Mouse (Mus musculus) gonadal fat pad, adult 2 months (tissue): ENCODE data around the gene Tjap1. TPM values are rescaled to one million over a fixed set of nuclear protein-coding genes. Genes with fewer than 3 reads are reported as not detected.

Experiments
- DNase-seq: peaks from one replicate; pipeline ENCODE4 v3.0.0-alpha.2; 2012; ENCODE audit warnings: low read depth
- polyA plus RNA-seq: library from polyadenylated mRNA; depleted of rRNA; stranded (reverse); fragments of >200 nt; gene quantifications from 2 replicates; pipeline ENCODE4 v1.2.3, GENCODE M21; 2012; rRNA removed

The Tjap1 gene
- polyA plus RNA-seq: 28.1 and 29.4 TPM in 2 replicates

GRCm38 (mm10) chr17:46282483-46283123 lies at the start of gene Tjap1:
Tjap1 (minus strand) TSS chr17:46283026.
- no peak for DNase-seq

- no peak for DNase-seq
These were observed 45.9 kb upstream of the Tjap1 start for GRCm38 (mm10) chr17:46328723-46329122.

- DNase-seq: peak; percentile 75
These were observed 45.2 kb upstream of the Tjap1 start, which contains the start of gene Abcc10 for GRCm38 (mm10) chr17:46327906-46328534. Abcc10 (minus strand) TSS chr17:46328352.

GRCm38 (mm10) chr17:46327413-46327905 lies 44.6 kb upstream of the Tjap1 start:
- DNase-seq: no peak

- DNase-seq: no peak
These were observed 39.4 kb upstream of the Tjap1 start for GRCm38 (mm10) chr17:46322046-46322823.

GRCm38 (mm10) chr17:46320492-46320891 lies 37.7 kb upstream of the Tjap1 start:
- no peak for DNase-seq

GRCm38 (mm10) chr17:46315813-46316212 lies 33.0 kb upstream of the Tjap1 start:
- no peak for DNase-seq

- DNase-seq: no peak
These were observed 30.4 kb upstream of the Tjap1 start for GRCm38 (mm10) chr17:46313135-46313715.

- no peak for DNase-seq
These were observed 27.7 kb upstream of the Tjap1 start for GRCm38 (mm10) chr17:46310515-46310914.

GRCm38 (mm10) chr17:46309835-46310234 lies 27.0 kb upstream of the Tjap1 start:
- no peak for DNase-seq

GRCm38 (mm10) chr17:46306956-46307355 lies 24.1 kb upstream of the Tjap1 start:
- no peak for DNase-seq

GRCm38 (mm10) chr17:46304184-46304583 lies 21.4 kb upstream of the Tjap1 start:
- no peak for DNase-seq

GRCm38 (mm10) chr17:46301892-46302291 lies 19.1 kb upstream of the Tjap1 start:
- no peak for DNase-seq

- DNase-seq: no peak
These were observed 15.5 kb upstream of the Tjap1 start for GRCm38 (mm10) chr17:46298220-46298913.

- no peak for DNase-seq
These were observed 14.8 kb upstream of the Tjap1 start, which contains the start of gene Dlk2 for GRCm38 (mm10) chr17:46297364-46298219. Dlk2 (plus strand) TSS chr17:46297421.

GRCm38 (mm10) chr17:46297028-46297363 lies 14.2 kb upstream of the Tjap1 start:
- no peak for DNase-seq

GRCm38 (mm10) chr17:46296601-46297000 lies 13.8 kb upstream of the Tjap1 start:
- DNase-seq: no peak

- no peak for DNase-seq
These were observed 4.9 kb upstream of the Tjap1 start for GRCm38 (mm10) chr17:46287678-46288095.

GRCm38 (mm10) chr17:46285407-46285806 lies 2.6 kb upstream of the Tjap1 start:
- no peak for DNase-seq

GRCm38 (mm10) chr17:46284653-46285052 lies 1.8 kb upstream of the Tjap1 start:
- DNase-seq: no peak

- no peak for DNase-seq
These were observed 1.1 kb upstream of the Tjap1 start for GRCm38 (mm10) chr17:46283911-46284310.
